ENCODE assay signal across 31 mouse cellular contexts in genomic region chr11:68507246-68507645, GRCm38 (mm10). TPM values are rescaled to one million over a fixed set of nuclear protein-coding genes. Genes with fewer than 3 reads are reported as not detected.
"Had no signal": no experiment of that assay in that cellular context is flagged by ENCODE, and none has a peak within 500 bp of the region (broad histone marks: within the 10 kb centered on the region; RNA-seq: fewer than 3 reads in every experiment).

No protein-coding gene starts in this region.

- H3K27me3 ChIP-seq: embryonic facial prominence, embryonic 12.5 days; embryonic facial prominence, embryonic 13.5 days; embryonic facial prominence, embryonic 15.5 days; forebrain, embryonic 12.5 days; forebrain, embryonic 13.5 days; forebrain, embryonic 15.5 days had no signal

- H3K9me3 ChIP-seq: embryonic facial prominence, embryonic 10.5 days; embryonic facial prominence, embryonic 12.5 days; embryonic facial prominence, embryonic 13.5 days; embryonic facial prominence, embryonic 15.5 days; forebrain, embryonic 10.5 days; forebrain, embryonic 12.5 days; forebrain, embryonic 13.5 days; forebrain, embryonic 15.5 days had no signal

- H3K27ac ChIP-seq: embryonic facial prominence, embryonic 10.5 days; embryonic facial prominence, embryonic 12.5 days; embryonic facial prominence, embryonic 13.5 days; embryonic facial prominence, embryonic 15.5 days; forebrain, embryonic 10.5 days; forebrain, embryonic 12.5 days; forebrain, embryonic 13.5 days; forebrain, embryonic 15.5 days; gastrocnemius, adult 2 months; heart, adult 2 months had no signal

- H3K36me3 ChIP-seq: embryonic facial prominence, embryonic 10.5 days; embryonic facial prominence, embryonic 12.5 days; embryonic facial prominence, embryonic 13.5 days; embryonic facial prominence, embryonic 15.5 days; forebrain, embryonic 10.5 days; forebrain, embryonic 12.5 days; forebrain, embryonic 15.5 days had no signal

- H3K9ac ChIP-seq: embryonic facial prominence, embryonic 12.5 days; embryonic facial prominence, embryonic 13.5 days; embryonic facial prominence, embryonic 15.5 days; forebrain, embryonic 12.5 days; forebrain, embryonic 13.5 days; forebrain, embryonic 15.5 days; forebrain, postnatal 0 days had no signal

- H3K4me2 ChIP-seq: embryonic facial prominence, embryonic 12.5 days; embryonic facial prominence, embryonic 13.5 days; embryonic facial prominence, embryonic 15.5 days; forebrain, embryonic 12.5 days; forebrain, embryonic 13.5 days; forebrain, embryonic 15.5 days had no signal

- H3K4me3 ChIP-seq: embryonic facial prominence, embryonic 10.5 days; embryonic facial prominence, embryonic 12.5 days; embryonic facial prominence, embryonic 13.5 days; embryonic facial prominence, embryonic 15.5 days; erythroblast, embryonic 14.5 days; forebrain, embryonic 10.5 days; forebrain, embryonic 12.5 days; forebrain, embryonic 13.5 days; forebrain, embryonic 15.5 days; gastrocnemius, adult 2 months; heart, adult 2 months had no signal

- H3K4me1 ChIP-seq: embryonic facial prominence, embryonic 10.5 days; embryonic facial prominence, embryonic 12.5 days; embryonic facial prominence, embryonic 13.5 days; embryonic facial prominence, embryonic 15.5 days; forebrain, embryonic 12.5 days; forebrain, embryonic 13.5 days; forebrain, embryonic 15.5 days had no signal

- DNase-seq: cerebellum, adult 9-10 months; cerebellum, adult 9-11 months; cerebellum, postnatal 10 days; cerebellum, postnatal 14 days; cerebellum, postnatal 25 days; cerebellum, postnatal 36 days; embryo, embryonic 11 days; forebrain, postnatal 0 days; gastrocnemius, adult 2 months; gastrocnemius, postnatal 10 days; gastrocnemius, postnatal 14 days; gastrocnemius, postnatal 25 days; gastrocnemius, postnatal 36 days; heart, adult 18-20 months had no signal

RNA-seq across cellular contexts. Expression of gene Mfsd6l, which starts 48.7 kb away (rescaled TPM):
- total RNA-seq: common myeloid progenitor, adult 5-6 weeks; gastrocnemius, adult 18-20 months; gastrocnemius, adult 8-10 months; gastrocnemius, postnatal 14 days; gastrocnemius, postnatal 25 days; gastrocnemius, postnatal 36 days; granulocyte monocyte progenitor cell, adult 5-6 weeks; heart, adult 2 months had no signal
- polyA plus RNA-seq: erythroblast, embryonic 14.5 days; forebrain, embryonic 11.5 days; forebrain, embryonic 12.5 days; forebrain, embryonic 13.5 days; forebrain, embryonic 14.5 days; forebrain, embryonic 15.5 days; forebrain, embryonic 16.5 days had no signal
